In the genomic region with DNA sequence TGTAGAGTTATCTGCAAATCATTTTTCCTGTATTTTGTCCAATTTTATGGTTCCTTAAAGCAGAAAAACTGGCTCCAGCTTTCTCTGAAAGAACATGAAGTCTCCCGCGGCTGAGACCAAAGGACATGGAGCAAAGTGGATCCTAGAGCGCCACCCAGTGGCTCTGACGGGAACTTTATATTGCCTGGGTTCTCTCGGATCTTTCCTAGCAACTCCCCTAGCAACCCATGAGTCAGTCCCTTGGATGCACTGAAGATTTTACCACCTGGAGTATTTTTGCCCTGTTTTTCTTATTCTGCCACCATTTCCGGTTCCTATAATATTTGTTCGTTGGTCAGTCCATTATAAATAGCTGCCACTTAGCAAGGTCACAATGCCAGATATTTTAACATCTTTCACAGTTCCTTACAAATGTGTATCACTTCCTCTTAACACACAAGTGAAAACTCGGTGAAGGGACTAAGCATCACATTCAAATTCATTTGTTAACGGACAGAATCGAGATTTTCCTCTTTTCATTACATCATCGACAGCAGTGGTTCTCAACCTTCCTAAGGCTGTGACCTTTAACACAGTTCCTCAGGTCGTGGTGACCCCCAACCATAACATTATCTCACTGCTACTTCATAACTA, we compare ENCODE assay signal across 8 mouse cellular contexts. TPM values are rescaled to one million over a fixed set of nuclear protein-coding genes. Genes with fewer than 3 reads are reported as not detected.
DNase-seq lines count a peak whose midpoint lies in the region; ATAC-seq and TF ChIP-seq lines count a peak whose summit lies in the region.

No protein-coding gene starts in this region.

- no peaks in the 10 kb centered on the region for H3K79me2 ChIP-seq in macrophage (ENCODE audit: inconsistent target)

- peak overlapping the region; percentile 99 for H3K27ac ChIP-seq in bone marrow macrophage, adult 2 months (ENCODE audit: insufficient read depth, low read depth, low read length)
- H3K27ac ChIP-seq in macrophage, result peak overlapping the region; percentile 90

- TF ChIP-seq POLR2A in bone marrow macrophage, adult 2 months (IDR thresholded peaks at IDR 0.05; ENCODE audit: borderline replicate concordance, low read depth, low read length), result no peak

- H3K36me3 ChIP-seq in macrophage (ENCODE audit: inconsistent target), result no peaks in the 10 kb centered on the region

- H3K4me1 ChIP-seq in bone marrow macrophage, adult 2 months (ENCODE audit: control insufficient read depth, insufficient read depth, low read length), result peaks cover 50% of the 10 kb centered on the region

- DNase-seq in ES-CJ7 (ENCODE audit: low read depth, low spot score), result peak; percentile 90
- peak; percentile 82 to 86 for DNase-seq in heart, postnatal 36 days
- peak; percentile 93 to 94 for DNase-seq in layer of hippocampus, postnatal 10 days (ENCODE audit: low spot score in 2 of 2)
- peak; percentile 93 for DNase-seq in right cerebral cortex, postnatal 10 days (ENCODE audit: low spot score in 2 of 2)
- peak; percentile 88 for DNase-seq in urinary bladder, postnatal 14 days (ENCODE audit: low spot score)

- no peak overlapping the region for H3K4me3 ChIP-seq in bone marrow macrophage, adult 2 months (ENCODE audit: insufficient read depth, low read length)
- H3K4me3 ChIP-seq in macrophage (ENCODE audit: inconsistent target), result no peak overlapping the region

- peak; percentile 99 for TF ChIP-seq CTCF in bone marrow macrophage, adult 2 months (IDR thresholded peaks at IDR 0.05; ENCODE audit: low read depth, low read length)

- 0 out of 2 replicates have a peak, but pooled peaks have one; percentile 62 for ATAC-seq in erythroid progenitor cell, adult 5-6 weeks (replicated peaks; ENCODE audit: low FRiP score, poor library complexity, severe bottlenecking)

- intact Hi-C loops in heart, postnatal 36 days (cut with DNase I), result loop anchor here (2.0 to 10.0 kb wide), 2 partner anchors 25 to 543 kb away; no protein-coding TSS in a partner anchor

- 1% methylated on average over 12 of the region's 12 CpGs for WGBS in macrophage (ENCODE audit: missing documents)

RNA-seq across cellular contexts. Expression of gene Aldh9a1, which starts 12.2 kb away (rescaled TPM):
- 94.8 and 97.4 TPM in 2 replicates for polyA plus RNA-seq in bone marrow macrophage, adult 2 months (2012; ENCODE audit: insufficient read depth, insufficient read length, missing spikeins)
- 13.0 and 20.1 TPM in 2 replicates for total RNA-seq in erythroid progenitor cell, adult 5-6 weeks (2015; ENCODE audit: low replicate concordance)
- total RNA-seq in erythroid progenitor cell, adult 5-6 weeks (2017; ENCODE audit: low replicate concordance), result 9.4 and 11.8 TPM in 2 replicates
- 10 to 100 TPM; 22.9 to 24.4 TPM for total RNA-seq in heart, postnatal 36 days (2021)
- total RNA-seq in layer of hippocampus, postnatal 10 days (2021), result 10 to 100 TPM; 24.5 to 27.8 TPM
- 100 to 1,000 TPM in 1 of 26 experiments, 10 to 100 TPM in 23, 1 to 10 TPM in 2; 4.8 to 100 (median 25.3) TPM for total RNA-seq in macrophage (2018; cell fraction: chromatin; rRNA removed)
- 100 to 1,000 TPM in 9 of 26 experiments, 10 to 100 TPM in 17; 36.9 to 126 (median 74.7) TPM for total RNA-seq in macrophage (2018; cell fraction: cytosol; rRNA removed)
- total RNA-seq in macrophage (2018; cell fraction: nucleus; rRNA removed), result 100 to 1,000 TPM in 2 of 26 experiments, 10 to 100 TPM in 24; 15.0 to 107 (median 36.7) TPM
- 92.1 to 110 TPM (median 93.8 TPM) in 3 replicates for polyA plus RNA-seq in macrophage (2018)

RNA-seq across cellular contexts. Expression of gene Tmco1, which starts 29.4 kb away (rescaled TPM):
- 113 and 116 TPM in 2 replicates for polyA plus RNA-seq in bone marrow macrophage, adult 2 months (2012; ENCODE audit: insufficient read depth, insufficient read length, missing spikeins)
- total RNA-seq in erythroid progenitor cell, adult 5-6 weeks (2015; ENCODE audit: low replicate concordance), result 70.0 and 132 TPM in 2 replicates
- 78.2 and 81.5 TPM in 2 replicates for total RNA-seq in erythroid progenitor cell, adult 5-6 weeks (2017; ENCODE audit: low replicate concordance)
- 10 to 100 TPM; 87.5 to 93.7 TPM for total RNA-seq in heart, postnatal 36 days (2021)
- total RNA-seq in layer of hippocampus, postnatal 10 days (2021), result 10 to 100 TPM; 38.4 to 45.1 TPM
- 10 to 100 TPM in 7 of 26 experiments, 1 to 10 TPM in 19; 1.5 to 22.6 (median 5.7) TPM for total RNA-seq in macrophage (2018; cell fraction: chromatin; rRNA removed)
- total RNA-seq in macrophage (2018; cell fraction: cytosol; rRNA removed), result 100 to 1,000 TPM in 5 of 26 experiments, 10 to 100 TPM in 21; 67.3 to 110 (median 83.2) TPM
- total RNA-seq in macrophage (2018; cell fraction: nucleus; rRNA removed), result 10 to 100 TPM in 25 of 26 experiments, 1 to 10 TPM in 1; 7.5 to 62.2 (median 33.7) TPM
- polyA plus RNA-seq in macrophage (2018), result 107 to 127 TPM (median 115 TPM) in 3 replicates

RNA-seq across cellular contexts. Expression of gene Uck2, which starts 52.5 kb away (rescaled TPM):
- polyA plus RNA-seq in bone marrow macrophage, adult 2 months (2012; ENCODE audit: insufficient read depth, insufficient read length, missing spikeins), result 6.9 and 7.4 TPM in 2 replicates
- 17.7 and 24.7 TPM in 2 replicates for total RNA-seq in erythroid progenitor cell, adult 5-6 weeks (2015; ENCODE audit: low replicate concordance)
- 10.4 and 24.8 TPM in 2 replicates for total RNA-seq in erythroid progenitor cell, adult 5-6 weeks (2017; ENCODE audit: low replicate concordance)
- total RNA-seq in heart, postnatal 36 days (2021), result 10 to 100 TPM; 52.8 to 54.2 TPM
- 10 to 100 TPM; 69.5 to 69.9 TPM for total RNA-seq in layer of hippocampus, postnatal 10 days (2021)
- 10 to 100 TPM in 1 of 26 experiments, 1 to 10 TPM in 17, under 1 TPM in 7, not detected in 1; 0.17 to 10.2 (median 2.5) TPM for total RNA-seq in macrophage (2018; cell fraction: chromatin; rRNA removed)
- total RNA-seq in macrophage (2018; cell fraction: cytosol; rRNA removed), result 10 to 100 TPM in 8 of 26 experiments, 1 to 10 TPM in 18; 1.2 to 17.5 (median 8.4) TPM
- total RNA-seq in macrophage (2018; cell fraction: nucleus; rRNA removed), result 10 to 100 TPM in 1 of 26 experiments, 1 to 10 TPM in 21, under 1 TPM in 4; 0.63 to 15.0 (median 3.3) TPM
- 6.9 to 29.5 TPM (median 19.7 TPM) in 3 replicates for polyA plus RNA-seq in macrophage (2018)

RNA-seq across cellular contexts. Expression of gene Mgst3, which starts 56.1 kb away (rescaled TPM):
- 42.7 and 44.5 TPM in 2 replicates for polyA plus RNA-seq in bone marrow macrophage, adult 2 months (2012; ENCODE audit: insufficient read depth, insufficient read length, missing spikeins)
- 406 and 410 TPM in 2 replicates for total RNA-seq in erythroid progenitor cell, adult 5-6 weeks (2015; ENCODE audit: low replicate concordance)
- total RNA-seq in erythroid progenitor cell, adult 5-6 weeks (2017; ENCODE audit: low replicate concordance), result 298 and 328 TPM in 2 replicates
- total RNA-seq in heart, postnatal 36 days (2021), result 100 to 1,000 TPM; 324 to 329 TPM
- 100 to 1,000 TPM; 127 to 141 TPM for total RNA-seq in layer of hippocampus, postnatal 10 days (2021)
- total RNA-seq in macrophage (2018; cell fraction: chromatin; rRNA removed), result 1 to 10 TPM in 11 of 26 experiments, under 1 TPM in 2, not detected in 13; 0.58 to 6.9 (median 1.7) TPM
- 10 to 100 TPM in 20 of 26 experiments, 1 to 10 TPM in 6; 7.0 to 36.8 (median 17.8) TPM for total RNA-seq in macrophage (2018; cell fraction: cytosol; rRNA removed)
- 10 to 100 TPM in 1 of 26 experiments, 1 to 10 TPM in 23, under 1 TPM in 2; 0.78 to 11.3 (median 2.8) TPM for total RNA-seq in macrophage (2018; cell fraction: nucleus; rRNA removed)
- 20.3 to 34.7 TPM (median 26.0 TPM) in 3 replicates for polyA plus RNA-seq in macrophage (2018)
